Mouse (Mus musculus): ENCODE data around the gene Pvr. TPM values are rescaled to one million over a fixed set of nuclear protein-coding genes. Genes with fewer than 3 reads are reported as not detected.
"Not testable (repeated sequence)": the region's sequence is repeated elsewhere in the genome, so short reads cannot be mapped to it uniquely, and the experiment has no call there.

The Pvr gene
- polyA plus RNA-seq, 1 experiment, result 0.34 TPM

DNA sequence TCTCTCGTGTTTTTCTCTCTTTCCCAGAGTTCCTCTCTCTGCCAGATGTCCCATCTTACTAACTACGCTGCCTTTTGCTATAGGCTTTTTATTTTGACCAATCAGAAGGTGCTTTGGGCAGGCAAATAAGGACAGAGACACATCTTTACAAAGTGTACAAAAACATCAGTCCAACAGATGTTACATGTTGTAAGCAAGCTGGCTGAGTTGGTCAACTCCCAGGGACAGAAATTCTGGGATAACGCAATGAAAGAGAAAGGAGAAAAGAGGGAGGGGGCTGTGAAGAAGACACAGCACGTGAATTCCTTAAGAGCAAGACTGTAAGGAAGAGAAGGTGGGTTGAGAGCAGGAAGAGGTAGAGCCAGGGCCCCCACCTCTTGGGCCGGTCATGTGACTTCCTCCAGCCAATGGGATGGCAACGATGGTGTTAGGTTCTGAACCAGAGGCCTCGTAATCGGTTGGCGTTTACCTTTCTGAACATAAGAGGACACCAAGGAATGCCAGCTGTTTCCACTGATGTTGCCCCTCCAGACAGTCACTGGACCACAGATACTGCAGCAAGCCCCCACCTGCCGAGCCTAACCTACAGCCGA, 16.4 kb upstream of the Pvr start:
- no peaks in the 10 kb centered on the region for H3K36me3 ChIP-seq (replicated peaks; ENCODE audit: low read length)
- H3K4me1 ChIP-seq, result peaks cover 55% of the 10 kb centered on the region
- H3K27me3 ChIP-seq (replicated peaks), result peaks cover 3% of the 10 kb centered on the region
- no peak overlapping the region for H3K4me3 ChIP-seq (replicated peaks)
- H3K9me3 ChIP-seq, result no peaks in the 10 kb centered on the region; the same call in 1 of the 2 replicates
- TF ChIP-seq GATA1 (IDR thresholded peaks at IDR 0.05; ENCODE audit: borderline replicate concordance, low read length) (no peak), FLI1 (IDR thresholded peaks at IDR 0.05; ENCODE audit: low read length) (no peak)

GRCm38 (mm10) chr7:19935961-19936360, 15.0 kb upstream of the Pvr start:
- peaks cover 61% of the 10 kb centered on the region for H3K4me1 ChIP-seq
- H3K4me3 ChIP-seq (replicated peaks), result peak overlapping the region; percentile 89
- TF ChIP-seq FLI1 (IDR thresholded peaks at IDR 0.05; ENCODE audit: low read length) (no peak), GATA1 (IDR thresholded peaks at IDR 0.05; ENCODE audit: borderline replicate concordance, low read length) (no peak)
- no peaks in the 10 kb centered on the region; the same call in 1 of the 2 replicates for H3K9me3 ChIP-seq
- peaks cover 15% of the 10 kb centered on the region for H3K27me3 ChIP-seq (replicated peaks)
- H3K36me3 ChIP-seq (replicated peaks; ENCODE audit: low read length), result no peaks in the 10 kb centered on the region

GRCm38 (mm10) chr7:19935171-19935751, 14.3 kb upstream of the Pvr start:
- peaks cover 17% of the 10 kb centered on the region for H3K27me3 ChIP-seq (replicated peaks)
- H3K4me1 ChIP-seq, result peaks cover 54% of the 10 kb centered on the region
- TF ChIP-seq GATA1 (IDR thresholded peaks at IDR 0.05; ENCODE audit: borderline replicate concordance, low read length) (no peak), FLI1 (IDR thresholded peaks at IDR 0.05; ENCODE audit: low read length) (no peak)
- H3K9me3 ChIP-seq, result no peaks in the 10 kb centered on the region; the same call in 1 of the 2 replicates
- H3K4me3 ChIP-seq (replicated peaks), result peak overlapping the region; percentile 89
- H3K36me3 ChIP-seq (replicated peaks; ENCODE audit: low read length), result no peaks in the 10 kb centered on the region

- H3K4me1 ChIP-seq, result peaks cover 40% of the 10 kb centered on the region
- H3K4me3 ChIP-seq (replicated peaks), result peak overlapping the region; percentile 88
- no peaks in the 10 kb centered on the region for H3K36me3 ChIP-seq (replicated peaks; ENCODE audit: low read length)
- no peaks in the 10 kb centered on the region; the same call in 1 of the 2 replicates for H3K9me3 ChIP-seq
- peaks cover 24% of the 10 kb centered on the region for H3K27me3 ChIP-seq (replicated peaks)
- TF ChIP-seq GATA1 (IDR thresholded peaks at IDR 0.05; ENCODE audit: borderline replicate concordance, low read length) (no peak), FLI1 (IDR thresholded peaks at IDR 0.05; ENCODE audit: low read length) (no peak)
These were observed 12.2 kb upstream of the Pvr start for GRCm38 (mm10) chr7:19932877-19933809.

DNA sequence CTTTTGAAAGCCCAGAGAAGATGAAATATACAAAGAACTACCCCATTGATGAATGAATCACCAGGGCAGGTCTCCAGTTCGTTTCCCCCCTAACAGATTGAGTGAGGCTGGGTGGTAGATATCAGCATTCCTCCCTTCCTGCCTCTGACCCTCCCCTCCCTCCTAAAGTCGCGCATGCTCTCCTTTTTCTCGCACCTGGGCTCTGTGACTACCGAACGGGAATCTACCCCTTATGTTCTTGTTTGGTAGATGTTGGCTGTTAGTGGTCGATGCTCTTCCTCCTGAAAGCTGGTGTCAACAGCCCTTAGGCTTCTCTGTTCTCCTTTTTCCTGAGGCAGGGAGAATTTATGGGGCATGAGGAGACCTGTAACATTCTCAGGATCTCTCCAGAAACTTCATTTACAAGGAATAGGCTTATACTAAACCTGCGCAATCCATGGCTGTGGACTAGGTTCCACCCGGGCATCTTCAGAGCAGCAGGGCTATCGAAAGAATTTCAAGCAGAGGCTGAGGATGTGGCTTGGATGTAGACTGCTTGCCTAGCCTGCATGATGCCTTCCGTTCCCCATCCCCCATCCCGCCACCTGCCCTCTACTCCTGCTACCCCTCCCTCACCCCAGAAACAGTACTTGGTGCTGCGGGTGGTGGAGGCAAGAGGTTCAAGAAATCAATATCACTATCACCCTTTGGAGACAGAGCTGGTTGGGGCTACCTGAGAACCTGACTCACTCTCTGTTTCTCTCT, 11.3 kb upstream of the Pvr start:
- Histone ChIP-seq H3K4me1 (peaks cover 43% of the 10 kb centered on the region), H3K36me3 (replicated peaks; ENCODE audit: low read length) (no peaks in the 10 kb centered on the region), H3K4me3 (replicated peaks) (peak overlapping the region; percentile 88), H3K27me3 (replicated peaks) (peaks cover 24% of the 10 kb centered on the region), H3K9me3 (no peaks in the 10 kb centered on the region)
- TF ChIP-seq FLI1 (IDR thresholded peaks at IDR 0.05; ENCODE audit: low read length) (no peak), GATA1 (IDR thresholded peaks at IDR 0.05; ENCODE audit: borderline replicate concordance, low read length) (no peak)

GRCm38 (mm10) chr7:19930481-19930880, 9.5 kb upstream of the Pvr start:
- H3K4me1 ChIP-seq, result peaks cover 50% of the 10 kb centered on the region
- not testable (repeated sequence) for H3K4me3 ChIP-seq (replicated peaks); H3K9me3 ChIP-seq; H3K36me3 ChIP-seq (replicated peaks; ENCODE audit: low read length)
- peaks cover 36% of the 10 kb centered on the region for H3K27me3 ChIP-seq (replicated peaks)

DNA sequence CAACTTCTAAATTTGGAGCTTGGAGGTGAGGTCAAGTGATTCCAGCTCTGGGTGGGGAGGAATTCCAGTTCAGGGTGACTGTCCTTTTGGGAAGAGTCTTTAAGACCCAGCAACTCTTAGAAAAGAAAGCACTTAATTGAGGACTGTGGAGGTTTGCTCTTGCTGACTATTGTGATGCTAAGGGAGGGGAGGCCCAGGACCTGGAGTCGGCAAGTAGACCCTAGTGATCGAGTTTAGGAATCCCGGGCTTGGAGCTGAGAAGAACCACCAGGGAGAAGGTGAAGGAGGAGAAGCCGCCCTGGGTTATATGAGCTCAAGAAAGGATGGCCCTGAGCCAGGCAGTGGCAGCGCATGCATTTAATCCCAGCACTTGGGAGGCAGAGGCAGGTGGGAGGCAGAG, 7.5 kb upstream of the Pvr start:
- H3K4me1 ChIP-seq, result peaks cover 34% of the 10 kb centered on the region

GRCm38 (mm10) chr7:19926849-19927480, 6.0 kb upstream of the Pvr start:
- Histone ChIP-seq H3K9me3 (peaks cover 7% of the 10 kb centered on the region), H3K36me3 (replicated peaks; ENCODE audit: low read length) (no peaks in the 10 kb centered on the region), H3K4me3 (replicated peaks) (peak overlapping the region; percentile 46), H3K27me3 (replicated peaks) (peaks cover 51% of the 10 kb centered on the region), H3K4me1 (peaks cover 34% of the 10 kb centered on the region)
- no peak for TF ChIP-seq FLI1 (IDR thresholded peaks at IDR 0.05; ENCODE audit: low read length)
- no peak for TF ChIP-seq GATA1 (IDR thresholded peaks at IDR 0.05; ENCODE audit: borderline replicate concordance, low read length)

More for the DNA sequence above, 7.5 kb upstream of the Pvr start:
- Histone ChIP-seq H3K36me3 (replicated peaks; ENCODE audit: low read length) (no peaks in the 10 kb centered on the region), H3K4me3 (replicated peaks) (no peak overlapping the region), H3K9me3 (peaks cover 7% of the 10 kb centered on the region), H3K27me3 (replicated peaks) (peaks cover 47% of the 10 kb centered on the region)
- TF ChIP-seq GATA1 (IDR thresholded peaks at IDR 0.05; ENCODE audit: borderline replicate concordance, low read length) (no peak), FLI1 (IDR thresholded peaks at IDR 0.05; ENCODE audit: low read length) (no peak)

DNA sequence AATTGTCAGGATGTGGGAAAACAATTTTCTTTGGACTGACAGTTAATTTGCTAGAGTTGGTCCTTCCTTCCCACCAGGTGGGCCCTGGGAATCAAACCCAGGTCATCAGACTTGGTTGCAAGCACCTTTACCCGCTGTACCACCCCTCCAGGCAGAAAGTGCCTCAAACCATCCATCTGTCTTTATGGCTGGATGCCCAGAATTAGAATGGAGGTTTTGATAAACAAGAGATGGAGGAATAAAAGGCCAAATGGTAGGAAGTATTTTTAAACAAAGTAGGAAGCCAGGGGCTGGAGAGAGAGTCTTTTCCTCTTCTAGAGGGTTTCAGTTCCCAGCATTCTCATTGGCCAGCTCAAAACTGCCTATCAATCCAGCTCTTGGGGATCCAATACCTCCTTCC, 4.4 kb upstream of the Pvr start:
- no peak for TF ChIP-seq GATA1 (IDR thresholded peaks at IDR 0.05; ENCODE audit: borderline replicate concordance, low read length)
- no peak for TF ChIP-seq FLI1 (IDR thresholded peaks at IDR 0.05; ENCODE audit: low read length)
- Histone ChIP-seq H3K27me3 (replicated peaks) (peaks cover 53% of the 10 kb centered on the region), H3K4me3 (replicated peaks) (no peak overlapping the region), H3K36me3 (replicated peaks; ENCODE audit: low read length) (no peaks in the 10 kb centered on the region), H3K4me1 (peaks cover 40% of the 10 kb centered on the region), H3K9me3 (peaks cover 7% of the 10 kb centered on the region)

Measured in megakaryocyte, embryonic 14.5 days (primary cell).